Mouse (Mus musculus) right cerebral cortex, postnatal 4 days (tissue): ENCODE measurements around the gene Rnf26.

Source experiments
- DNase-seq: peaks from one replicate; pipeline ENCODE4 v3.0.0-alpha.2; 2022

Gene Rnf26

GRCm38 (mm10) chr9:44087761-44088455, 25.4 kb downstream of the Rnf26 start:
- no peak for DNase-seq

- DNase-seq = no peak
Measured at GRCm38 (mm10) chr9:44086960-44087359, 26.4 kb downstream of the Rnf26 start.

- DNase-seq = no peak
Measured at GRCm38 (mm10) chr9:44085741-44086665, 27.3 kb downstream of the Rnf26 start.

GRCm38 (mm10) chr9:44085276-44085675, 28.0 kb downstream of the Rnf26 start:
- no peak for DNase-seq

- DNase-seq = peak; percentile 81
Measured at GRCm38 (mm10) chr9:44084659-44085229, 28.6 kb downstream of the Rnf26 start.

GRCm38 (mm10) chr9:44084236-44084635, 29.1 kb downstream of the Rnf26 start:
- DNase-seq = no peak

GRCm38 (mm10) chr9:44083392-44084121, 29.8 kb downstream of the Rnf26 start:
- no peak for DNase-seq

GRCm38 (mm10) chr9:44082266-44082665, 31.1 kb downstream of the Rnf26 start:
- no peak for DNase-seq

GRCm38 (mm10) chr9:44081581-44081980, 31.7 kb downstream of the Rnf26 start:
- no peak for DNase-seq

- DNase-seq = no peak
Measured at GRCm38 (mm10) chr9:44080953-44081352, 32.4 kb downstream of the Rnf26 start.

- DNase-seq = no peak
Measured at GRCm38 (mm10) chr9:44079997-44080780, 33.1 kb downstream of the Rnf26 start.

- peak; percentile 58 for DNase-seq
Measured at GRCm38 (mm10) chr9:44078955-44079756, 34.2 kb downstream of the Rnf26 start.

GRCm38 (mm10) chr9:44078136-44078797, 35.0 kb downstream of the Rnf26 start:
- DNase-seq = no peak

GRCm38 (mm10) chr9:44077266-44077910, 35.9 kb downstream of the Rnf26 start:
- no peak for DNase-seq

GRCm38 (mm10) chr9:44076764-44077120, 36.6 kb downstream of the Rnf26 start:
- DNase-seq = no peak

GRCm38 (mm10) chr9:44075996-44076763, 37.1 kb downstream of the Rnf26 start:
- no peak for DNase-seq

- no peak for DNase-seq
Measured at GRCm38 (mm10) chr9:44075276-44075995, 37.9 kb downstream of the Rnf26 start.

- no peak for DNase-seq
Measured at GRCm38 (mm10) chr9:44074395-44075275, 38.7 kb downstream of the Rnf26 start.
